Mouse (Mus musculus) liver, adult 2 months (tissue): ENCODE measurements at regions not wholly inside any gene's neighbourhood (a gene's known extent, or its start where the extent isn't known, plus 50 kb on each side); places are given as distances from the start of the nearest gene placed in this dataset.

Experiments
- CTCF ChIP-seq: fragments of 200-500 bp; IDR thresholded peaks from 2 replicates; pipeline ENCODE4 v1.5.1; 2011; ENCODE audit warnings: low read depth, low read length, control low read depth
- POLR2A ChIP-seq: fragments of 200-500 bp; IDR thresholded peaks from 2 replicates; pipeline ENCODE4 v1.6.1; 2011; ENCODE audit warnings: low read length, control low read depth; ENCODE audit not compliant: insufficient read depth; ENCODE audit errors: extremely low read depth

GRCm38 (mm10) chr10:92410813-92411325 lies 311.4 kb downstream of the Nedd1 start:
- no peak for TF ChIP-seq POLR2A
- TF ChIP-seq CTCF = no peak
